Mouse (Mus musculus): ENCODE data around the gene Olfr543.

- TF ChIP-seq CTCF (IDR thresholded peaks at IDR 0.05; ENCODE audit: low read depth, low read length) (no peak), GATA1 (IDR thresholded peaks at IDR 0.05; ENCODE audit: borderline replicate concordance, low read length) (no peak)
Measured at GRCm38 (mm10) chr7:102501986-102502385, 20.5 kb upstream of the Olfr543 start.
